Mouse (Mus musculus): ENCODE measurements around the gene Borcs5.

The Borcs5 gene

GRCm38 (mm10) chr6:134639210-134639609 is at the start of gene Borcs5:
TSS of gene Borcs5 (plus strand) at chr6:134639510.
- DNase-seq (ENCODE audit: low read depth, low spot score), result no peak

- peak; percentile 20 for DNase-seq (ENCODE audit: low read depth, low spot score)
These were observed 47.7 kb upstream of the Borcs5 start for GRCm38 (mm10) chr6:134591614-134592013.

GRCm38 (mm10) chr6:134594569-134595442 is 44.5 kb upstream of the Borcs5 start:
- DNase-seq (ENCODE audit: low read depth, low spot score), result no peak

- DNase-seq (ENCODE audit: low read depth, low spot score), result no peak
These were observed 41.6 kb upstream of the Borcs5 start for GRCm38 (mm10) chr6:134597651-134598229.

GRCm38 (mm10) chr6:134599239-134599638 is 40.1 kb upstream of the Borcs5 start:
- no peak for DNase-seq (ENCODE audit: low read depth, low spot score)

GRCm38 (mm10) chr6:134601130-134601529 is 38.2 kb upstream of the Borcs5 start:
- no peak for DNase-seq (ENCODE audit: low read depth, low spot score)

- no peak for DNase-seq (ENCODE audit: low read depth, low spot score)
These were observed 37.5 kb upstream of the Borcs5 start for GRCm38 (mm10) chr6:134601766-134602165.

- no peak for DNase-seq (ENCODE audit: low read depth, low spot score)
These were observed 36.8 kb upstream of the Borcs5 start for GRCm38 (mm10) chr6:134602371-134603003.

- no peak for DNase-seq (ENCODE audit: low read depth, low spot score)
These were observed 34.1 kb upstream of the Borcs5 start for GRCm38 (mm10) chr6:134605196-134605595.

- DNase-seq (ENCODE audit: low read depth, low spot score), result no peak
These were observed 32.8 kb upstream of the Borcs5 start for GRCm38 (mm10) chr6:134606540-134606939.

GRCm38 (mm10) chr6:134606949-134607746 is 32.2 kb upstream of the Borcs5 start:
- peak; percentile 63 for DNase-seq (ENCODE audit: low read depth, low spot score)

GRCm38 (mm10) chr6:134610380-134610779 is 28.9 kb upstream of the Borcs5 start:
- no peak for DNase-seq (ENCODE audit: low read depth, low spot score)

- DNase-seq (ENCODE audit: low read depth, low spot score), result no peak
These were observed 27.4 kb upstream of the Borcs5 start for GRCm38 (mm10) chr6:134611896-134612295.

GRCm38 (mm10) chr6:134614322-134614721 is 25.0 kb upstream of the Borcs5 start:
- DNase-seq (ENCODE audit: low read depth, low spot score), result no peak

- DNase-seq (ENCODE audit: low read depth, low spot score), result peak; percentile 77
These were observed 24.3 kb upstream of the Borcs5 start for GRCm38 (mm10) chr6:134614723-134615648.

- no peak for DNase-seq (ENCODE audit: low read depth, low spot score)
These were observed 21.7 kb upstream of the Borcs5 start for GRCm38 (mm10) chr6:134617589-134617988.

- DNase-seq (ENCODE audit: low read depth, low spot score), result no peak
These were observed 19.2 kb upstream of the Borcs5 start for GRCm38 (mm10) chr6:134620129-134620528.

- DNase-seq (ENCODE audit: low read depth, low spot score), result peak; percentile 62
These were observed 18.3 kb upstream of the Borcs5 start for GRCm38 (mm10) chr6:134620846-134621551.

- DNase-seq (ENCODE audit: low read depth, low spot score), result no peak
These were observed 17.8 kb upstream of the Borcs5 start for GRCm38 (mm10) chr6:134621552-134621949.

GRCm38 (mm10) chr6:134625431-134625830 is 13.9 kb upstream of the Borcs5 start:
- DNase-seq (ENCODE audit: low read depth, low spot score), result no peak
